Mouse (Mus musculus): ENCODE measurements around the gene Nfatc2. TPM values are rescaled to one million over a fixed set of nuclear protein-coding genes. Genes with fewer than 3 reads are reported as not detected.

Gene Nfatc2
- total RNA-seq, 2 experiments from 2014 or later = 3.2 to 14.1 TPM

DNA sequence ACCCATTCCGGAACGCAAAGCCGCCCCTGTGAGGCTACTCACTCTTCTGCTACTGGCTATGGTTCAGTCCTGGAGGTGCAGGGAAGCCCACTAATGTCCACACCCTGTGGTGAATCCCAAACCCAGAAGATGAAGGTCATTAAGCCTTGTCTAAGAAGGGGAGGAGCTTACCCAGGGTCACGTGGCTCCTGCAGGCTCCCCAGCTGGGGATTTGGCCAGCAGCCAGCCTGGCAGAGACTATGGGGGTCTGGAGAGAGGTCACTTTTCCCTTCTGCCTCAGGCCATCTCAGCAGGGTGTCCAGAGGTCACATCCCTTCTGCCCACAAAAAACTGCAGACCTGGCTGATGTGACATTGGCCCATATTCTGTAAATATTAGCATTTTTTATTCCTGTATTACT lies 153.9 kb downstream of the Nfatc2 start:
- no peak for ATAC-seq (ENCODE audit: poor library complexity, severe bottlenecking)

DNA sequence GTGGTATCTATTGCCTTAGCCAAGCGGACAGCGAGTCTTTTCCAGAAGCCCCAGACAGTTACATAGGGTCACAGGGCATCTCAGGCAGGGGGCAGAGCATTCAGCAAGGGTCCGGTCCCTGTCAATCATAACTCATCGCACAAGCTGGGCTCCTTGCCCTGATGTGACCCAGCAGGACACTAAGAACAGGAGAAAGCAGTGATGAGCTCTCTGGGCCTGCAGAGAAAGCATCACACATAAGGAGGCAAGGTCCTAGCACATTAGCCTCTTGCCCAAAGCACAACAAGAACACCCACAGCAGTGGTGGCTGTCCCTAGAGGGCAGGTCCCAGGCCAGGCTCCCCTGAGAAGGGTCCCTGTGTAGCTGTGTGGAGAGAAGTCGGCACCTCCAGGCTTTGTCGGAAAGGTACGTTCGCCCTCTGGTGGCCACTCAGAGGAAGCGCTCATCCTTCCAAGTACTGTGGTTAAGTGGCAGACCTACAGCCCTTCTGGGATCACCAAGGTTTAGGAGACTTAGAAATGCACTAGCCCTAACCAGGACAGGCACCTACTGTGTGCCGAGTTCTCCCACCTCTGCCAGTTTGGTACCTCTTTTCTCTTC lies 156.1 kb downstream of the Nfatc2 start:
- ATAC-seq (ENCODE audit: poor library complexity, severe bottlenecking) = peak; percentile 92

DNA sequence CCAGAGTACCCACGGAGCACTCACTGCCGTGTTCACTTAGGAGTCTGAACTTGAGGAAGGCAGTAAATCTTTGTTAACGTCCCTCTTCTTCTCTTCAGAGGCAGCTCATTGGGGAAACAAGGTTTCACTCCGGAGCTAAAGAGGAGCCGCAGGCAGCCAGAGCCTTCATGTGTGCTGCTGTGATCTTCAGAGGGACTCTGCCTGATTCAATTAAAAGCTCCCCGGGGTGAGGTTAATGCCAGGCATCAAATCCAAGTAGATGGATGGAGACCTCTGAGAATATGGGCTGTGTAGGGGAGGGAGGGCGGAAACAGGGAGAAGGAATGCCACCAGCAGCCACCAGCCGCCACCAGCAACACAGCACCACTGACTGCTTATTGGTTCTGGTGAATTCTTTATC lies 157.3 kb downstream of the Nfatc2 start:
- no peak for ATAC-seq (ENCODE audit: poor library complexity, severe bottlenecking)

DNA sequence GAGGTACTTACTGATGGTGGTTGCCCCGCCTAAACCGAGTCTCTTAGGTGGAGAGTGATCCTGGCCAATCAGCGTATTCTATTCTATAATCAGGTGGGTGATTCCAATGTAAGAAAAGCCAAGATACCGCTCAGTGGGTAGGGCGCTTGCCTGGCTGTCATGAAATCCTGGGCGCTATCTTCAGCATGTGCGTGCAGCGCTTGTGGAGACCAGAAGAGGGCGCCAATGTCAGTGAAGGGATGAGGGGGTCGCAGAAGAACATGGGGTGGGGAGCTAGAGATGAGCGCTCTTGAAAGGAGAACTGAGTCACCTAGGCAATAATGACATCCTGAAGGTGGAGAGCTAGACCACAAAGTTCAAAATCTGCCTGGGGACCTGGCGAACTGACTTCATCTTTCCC lies 160.0 kb downstream of the Nfatc2 start:
- ATAC-seq (ENCODE audit: poor library complexity, severe bottlenecking) = no peak

DNA sequence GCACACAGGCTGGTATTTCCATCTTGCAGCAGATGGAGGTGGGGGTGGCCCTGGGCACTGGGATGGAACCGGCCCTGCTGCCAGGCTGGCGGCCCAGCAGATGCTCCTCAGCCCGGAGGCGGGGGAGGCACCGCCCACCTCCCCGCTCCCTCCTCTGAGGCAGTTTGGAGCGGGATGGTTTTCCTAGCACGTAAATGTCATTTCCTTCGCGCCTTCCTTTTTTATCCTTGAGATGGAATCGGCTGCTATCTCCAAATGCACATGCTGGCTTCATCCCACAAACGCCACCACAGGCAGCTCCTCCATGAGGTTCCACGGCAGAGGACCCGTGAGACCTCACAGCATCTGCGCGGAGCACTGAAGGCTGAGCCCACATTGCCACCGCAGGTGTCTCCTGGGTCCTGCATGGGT lies 160.5 kb downstream of the Nfatc2 start:
- ATAC-seq (ENCODE audit: poor library complexity, severe bottlenecking) = no peak

DNA sequence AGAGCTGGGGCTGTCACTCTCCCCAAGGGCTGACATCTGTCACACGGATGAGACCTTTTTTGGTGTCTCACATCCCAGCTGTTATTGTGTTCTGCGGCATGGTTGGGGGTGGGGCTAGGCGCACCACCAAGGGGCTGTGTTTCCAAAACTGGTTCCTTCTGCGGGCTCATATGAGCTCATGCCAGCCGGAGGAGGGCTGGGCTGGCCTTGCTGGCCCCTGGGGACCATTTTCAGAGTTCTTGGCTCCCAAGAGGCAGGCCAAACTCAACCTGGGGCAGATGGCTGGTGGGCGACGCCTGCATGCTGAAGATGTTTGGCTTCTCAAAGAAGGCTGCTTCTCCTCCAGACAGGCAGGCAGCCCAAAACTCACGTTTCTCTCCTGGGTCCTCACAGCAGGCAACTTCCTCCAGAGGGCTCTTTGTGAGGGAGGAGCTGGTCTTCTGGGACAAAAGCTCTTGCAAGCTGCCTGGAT lies 162.4 kb downstream of the Nfatc2 start:
- ATAC-seq (ENCODE audit: poor library complexity, severe bottlenecking) = 0 out of 2 replicates have a peak, but pooled peaks have one; percentile 21

DNA sequence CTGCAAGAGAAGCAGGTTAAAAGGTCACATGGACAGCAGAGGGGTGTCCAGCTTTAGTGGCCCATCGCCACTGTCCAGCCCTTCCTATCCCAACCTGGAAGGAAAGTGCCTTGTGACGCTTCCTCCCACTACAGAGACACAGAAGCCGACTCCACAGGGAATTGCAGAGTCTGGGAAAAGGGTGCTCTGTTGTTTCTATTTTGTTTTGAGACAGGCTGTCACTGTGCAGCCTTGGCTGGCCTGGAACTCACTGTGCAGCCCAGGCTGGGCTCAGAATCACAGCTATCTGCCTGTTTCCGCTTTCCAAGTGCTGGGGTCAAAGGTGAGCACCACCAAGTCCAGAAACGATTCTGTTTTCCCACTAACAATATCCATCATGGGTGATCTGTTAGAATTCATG lies 167.3 kb downstream of the Nfatc2 start:
- ATAC-seq (ENCODE audit: poor library complexity, severe bottlenecking) = no peak

DNA sequence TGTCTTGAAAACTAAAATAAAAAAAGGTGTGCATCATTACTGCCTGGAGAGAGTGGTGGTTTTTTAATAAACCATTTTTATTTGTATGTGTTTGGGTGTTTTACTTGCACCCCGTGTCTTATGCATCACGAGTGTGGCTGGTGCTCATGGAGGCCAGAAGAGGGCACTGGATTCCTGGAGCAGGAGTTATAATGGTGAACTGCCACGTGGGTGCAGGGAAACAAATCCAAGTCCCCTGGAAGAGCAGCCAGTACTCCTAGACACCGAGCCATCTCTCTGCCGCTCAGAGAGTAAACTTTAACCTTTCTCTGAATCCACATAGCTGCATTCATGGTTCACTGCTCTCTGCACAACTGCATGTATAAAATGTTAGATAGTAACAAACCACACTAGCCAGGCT lies 168.1 kb downstream of the Nfatc2 start:
- no peak for ATAC-seq (ENCODE audit: poor library complexity, severe bottlenecking)

DNA sequence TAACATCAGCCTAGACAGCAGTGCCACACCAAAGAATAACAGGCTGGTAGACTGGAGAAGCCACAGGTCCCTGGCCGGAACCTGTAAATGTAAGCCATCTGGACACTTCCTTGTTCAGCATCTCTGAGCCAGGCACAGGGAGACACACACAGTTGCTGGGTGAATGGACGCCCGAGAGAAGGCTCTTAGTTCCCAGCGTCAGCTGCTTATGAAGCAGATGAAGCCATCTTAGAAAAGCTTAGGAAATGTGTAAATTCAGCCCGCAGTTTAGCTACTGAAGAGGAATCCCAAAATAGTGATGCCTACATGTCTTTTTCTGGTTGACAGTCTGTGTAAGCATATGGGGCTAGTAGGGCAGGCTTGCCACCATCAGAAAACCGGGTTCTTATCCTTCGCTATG lies 169.1 kb downstream of the Nfatc2 start:
- no peak for ATAC-seq (ENCODE audit: poor library complexity, severe bottlenecking)

DNA sequence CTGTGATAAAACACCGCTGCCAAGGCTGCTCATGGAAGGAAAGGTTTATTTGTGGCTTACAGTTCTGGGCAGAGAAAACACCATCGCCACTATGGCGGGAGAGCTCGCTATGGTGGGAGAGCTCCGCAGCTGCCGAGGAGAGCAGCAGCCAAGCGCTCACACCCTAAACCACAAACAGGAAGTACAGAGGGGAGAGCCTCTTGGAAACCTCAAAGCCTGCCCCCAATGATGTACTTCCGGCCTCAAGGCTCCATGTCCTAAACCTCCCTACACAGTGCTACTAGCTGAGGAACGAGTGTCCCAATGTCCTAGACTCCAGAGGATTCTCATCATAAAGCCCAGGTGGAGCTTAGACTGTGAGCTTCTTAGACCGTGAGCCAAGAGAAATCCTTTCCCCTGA lies 171.9 kb downstream of the Nfatc2 start:
- peak; percentile 97 for ATAC-seq (ENCODE audit: poor library complexity, severe bottlenecking)

DNA sequence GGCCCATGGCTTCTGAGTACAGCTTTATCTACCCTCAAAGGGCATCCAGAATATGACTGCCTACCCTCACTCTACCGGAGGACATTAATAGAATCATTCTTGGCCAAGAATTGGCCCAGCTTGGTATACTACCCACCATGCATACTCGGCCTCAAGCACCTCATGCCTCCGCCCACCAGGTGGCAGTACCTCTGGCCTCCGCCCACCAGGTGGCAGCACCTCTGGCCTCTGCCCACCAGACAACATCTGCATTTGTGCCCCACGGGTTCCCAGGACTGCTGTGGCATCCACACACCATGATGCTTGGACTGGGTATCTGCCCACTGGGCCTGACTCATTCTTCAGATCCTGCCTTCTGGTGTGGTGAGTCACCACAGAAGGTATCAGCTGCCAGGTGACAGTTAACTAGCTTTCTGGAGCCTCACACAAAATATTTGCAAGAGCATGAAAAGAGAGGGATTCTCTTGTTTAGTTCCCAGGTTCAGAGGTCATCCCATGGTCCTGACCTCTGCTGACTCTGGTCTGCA lies 173.0 kb downstream of the Nfatc2 start:
- peak; percentile 63 for ATAC-seq (ENCODE audit: poor library complexity, severe bottlenecking)

Other genes starting within 250 kb of the Nfatc2 start
- 0.04 and 0.14 TPM in 2 replicates for gene Atp9a, start 140.8 kb upstream of the Nfatc2 start, total RNA-seq (2015)
- gene Atp9a, start 140.8 kb upstream of the Nfatc2 start, total RNA-seq (2017) = 0.16 and 0.18 TPM in 2 replicates
- gene Sall4, start 166.3 kb upstream of the Nfatc2 start, total RNA-seq (2015) = not detected in 2 replicates
- not detected in 2 replicates for gene Sall4, start 166.3 kb upstream of the Nfatc2 start, total RNA-seq (2017)

Measured in megakaryocyte, adult 5-6 weeks (primary cell).